In genomic region chr13:104178650-104179121, GRCm38 (mm10) we compare ENCODE assay signal across 8 mouse cellular contexts. TPM values are rescaled to one million over a fixed set of nuclear protein-coding genes. Genes with fewer than 3 reads are reported as not detected.
DNase-seq lines count a peak whose midpoint lies in the region; ATAC-seq lines count a peak whose summit lies in the region.

Gene Trim23, plus strand, starts transcription at chr13:104178797.

- peak; percentile 97 for ATAC-seq in intestine, embryonic 14.5 days (replicated peaks; ENCODE audit: low FRiP score, low TSS enrichment, low read depth)

- WGBS in intestine, embryonic 14.5 days, result under 1% methylated on average over 38 of the region's 38 CpGs

- H3K4me1 ChIP-seq in intestine, embryonic 14.5 days (replicated peaks; ENCODE audit: control insufficient read depth, insufficient read depth, low read length), result peaks cover 14% of the 10 kb centered on the region

- H3K9me3 ChIP-seq in intestine, embryonic 14.5 days (ENCODE audit: control insufficient read depth, low read length), result no peaks in the 10 kb centered on the region

- H3K4me3 ChIP-seq in intestine, embryonic 14.5 days (ENCODE audit: low read depth, low read length), result peak within 1 kb of the TSS; percentile 73

- peak; percentile 90 to 92 for DNase-seq in adrenal gland, adult 18-20 months (ENCODE audit: low spot score in 2 of 2)
- DNase-seq in embryo, embryonic 11 days, result peak; percentile 100
- peak; percentile 97 for DNase-seq in gastrocnemius, postnatal 25 days
- peak; percentile 91 for DNase-seq in intestine, embryonic 14.5 days (ENCODE audit: low spot score)
- DNase-seq in left cerebral cortex, postnatal 14 days (ENCODE audit: low spot score in 2 of 2), result peak; percentile 98
- DNase-seq in mesoderm, embryonic 11.5 days (ENCODE audit: low read depth, low spot score), result peak; percentile 99
- DNase-seq in right cerebral cortex, postnatal 36 days (ENCODE audit: low spot score in 2 of 2), result peak; percentile 96 to 97
- peak; percentile 96 for DNase-seq in yolk sac, embryonic 10.5 days (ENCODE audit: low spot score)

- peak within 1 kb of the TSS; percentile 79 for H3K27ac ChIP-seq in intestine, embryonic 14.5 days (ENCODE audit: low read depth)

- peak within 1 kb of the TSS; percentile 74 for H3K4me2 ChIP-seq in intestine, embryonic 14.5 days (ENCODE audit: low read length)

- H3K9ac ChIP-seq in intestine, embryonic 14.5 days (ENCODE audit: low read length), result peak within 1 kb of the TSS; percentile 77

- H3K36me3 ChIP-seq in intestine, embryonic 14.5 days (ENCODE audit: control insufficient read depth, insufficient read depth, low read length), result peaks cover 16% of the 10 kb centered on the region

- no peaks in the 10 kb centered on the region for H3K27me3 ChIP-seq in intestine, embryonic 14.5 days (replicated peaks; ENCODE audit: control insufficient read depth, insufficient read depth, low read length)

- intact Hi-C loops in left cerebral cortex, postnatal 14 days (cut with DNase I), result no loop called here

RNA-seq across cellular contexts. Expression of gene Trim23, which starts in this region (rescaled TPM):
- 10 to 100 TPM; 15.2 to 16.3 TPM for total RNA-seq in adrenal gland, adult 18-20 months (2021)
- 10 to 100 TPM; 18.9 to 19.8 TPM for total RNA-seq in gastrocnemius, postnatal 25 days (2021)
- 15.6 and 17.0 TPM in 2 replicates for polyA plus RNA-seq in intestine, embryonic 14.5 days (2014; fragmentation: Nextera tagmentation; extraction: Ambion mirVana)
- 10 to 100 TPM; 56.3 to 58.2 TPM for total RNA-seq in left cerebral cortex, postnatal 14 days (2021)

Comparison
In these comparisons a context has a peak if more than half of its experiments do, and no peak if none do; other contexts are left out.
1. Peak in every context shown above with its lines: DNase-seq, ATAC-seq, H3K4me3 ChIP-seq and H3K27ac ChIP-seq.